Mouse (Mus musculus): ENCODE data around the gene Olfr273.

DNA sequence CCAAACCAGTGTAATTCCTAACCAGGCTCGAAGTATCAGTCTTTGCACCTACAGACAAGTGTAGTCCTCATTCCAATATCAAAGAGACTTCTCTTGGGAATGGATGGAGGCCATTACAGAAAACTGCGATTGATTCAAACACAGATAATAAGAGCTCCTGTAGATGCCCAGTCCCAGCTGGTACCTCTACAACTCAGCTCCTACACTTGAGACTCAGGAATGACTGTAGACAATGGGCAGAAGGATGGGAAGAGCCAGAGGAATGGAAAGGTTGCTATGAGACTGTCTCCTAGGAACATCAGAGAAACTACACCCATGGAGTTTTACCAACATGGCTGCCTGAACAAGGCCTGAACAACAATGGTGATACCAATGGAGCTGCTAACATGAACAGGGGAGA lies 44.7 kb downstream of the Olfr273 start, which contains the start of gene Olfr275:
- TF ChIP-seq CTCF (conservative IDR thresholded peaks at IDR 0.05; ENCODE audit: insufficient read depth, insufficient read length, low read depth, low read length) (no peak), POLR2A (IDR thresholded peaks at IDR 0.05; ENCODE audit: low read depth, low read length) (no peak)

All from kidney, adult 2 months (tissue).